Mouse (Mus musculus): ENCODE measurements around the gene Srsf12. TPM values are rescaled to one million over a fixed set of nuclear protein-coding genes. Genes with fewer than 3 reads are reported as not detected.

Gene Srsf12
- polyA plus RNA-seq, 1 experiment from 2014 or later, result 33.9 TPM

DNA sequence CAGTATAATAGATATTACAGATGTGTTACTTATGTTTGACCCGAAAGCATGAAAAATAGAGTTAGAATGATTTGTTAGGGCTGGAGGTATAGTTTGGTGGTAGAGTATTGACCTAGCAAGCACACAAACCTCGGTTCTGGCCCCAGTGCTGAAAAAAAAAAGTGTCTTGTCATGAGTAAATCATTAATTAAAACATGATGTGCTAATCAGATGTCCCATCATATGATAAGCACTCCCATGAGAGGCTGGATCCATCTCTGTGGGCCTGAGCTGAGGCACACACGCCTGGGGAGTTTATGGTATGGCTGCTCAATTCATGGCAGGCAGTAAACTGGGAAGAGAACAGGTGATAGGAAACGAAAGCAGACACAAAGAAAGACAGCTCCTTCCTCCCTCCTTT, 20.8 kb downstream of the Srsf12 start:
- no peaks in the 10 kb centered on the region for H3K4me1 ChIP-seq (replicated peaks)
- no peak overlapping the region for H3K27ac ChIP-seq
- H3K4me2 ChIP-seq (replicated peaks), result no peak overlapping the region
- H3K9ac ChIP-seq (replicated peaks), result no peak overlapping the region
- WGBS, result 81% methylated on average over 4 of the region's 4 CpGs
- no peak for ATAC-seq
- H3K4me3 ChIP-seq (replicated peaks), result no peak overlapping the region
- no peaks in the 10 kb centered on the region for H3K9me3 ChIP-seq
- H3K27me3 ChIP-seq, result no peaks in the 10 kb centered on the region
- H3K36me3 ChIP-seq, result peaks cover 9% of the 10 kb centered on the region

DNA sequence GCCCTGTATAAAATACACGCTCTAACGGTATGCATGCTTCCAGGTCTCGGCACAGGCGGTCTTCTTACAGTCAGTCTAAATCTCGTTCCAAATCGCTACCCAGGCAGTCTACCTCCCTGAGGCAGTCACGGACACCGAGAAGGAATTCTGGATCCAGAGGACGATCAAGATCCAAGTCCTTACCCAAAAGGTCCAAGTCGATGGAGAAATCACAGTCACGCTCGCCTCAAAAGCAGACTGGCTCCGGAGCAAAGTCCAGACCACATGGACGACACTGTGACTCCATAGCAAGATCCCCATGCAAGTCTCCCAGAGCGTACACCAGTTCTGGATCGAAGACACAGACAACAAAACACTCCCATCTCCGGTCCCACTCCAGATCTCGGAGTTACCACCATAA, 22.1 kb downstream of the Srsf12 start:
- no peak for ATAC-seq
- no peak overlapping the region for H3K4me3 ChIP-seq (replicated peaks)
- no peaks in the 10 kb centered on the region for H3K27me3 ChIP-seq
- no peaks in the 10 kb centered on the region for H3K9me3 ChIP-seq
- peaks cover 9% of the 10 kb centered on the region for H3K36me3 ChIP-seq
- H3K4me1 ChIP-seq (replicated peaks), result no peaks in the 10 kb centered on the region
- H3K9ac ChIP-seq (replicated peaks), result no peak overlapping the region
- no peak overlapping the region for H3K4me2 ChIP-seq (replicated peaks)
- WGBS, result 93% methylated on average over 18 of the region's 18 CpGs
- no peak overlapping the region for H3K27ac ChIP-seq

DNA sequence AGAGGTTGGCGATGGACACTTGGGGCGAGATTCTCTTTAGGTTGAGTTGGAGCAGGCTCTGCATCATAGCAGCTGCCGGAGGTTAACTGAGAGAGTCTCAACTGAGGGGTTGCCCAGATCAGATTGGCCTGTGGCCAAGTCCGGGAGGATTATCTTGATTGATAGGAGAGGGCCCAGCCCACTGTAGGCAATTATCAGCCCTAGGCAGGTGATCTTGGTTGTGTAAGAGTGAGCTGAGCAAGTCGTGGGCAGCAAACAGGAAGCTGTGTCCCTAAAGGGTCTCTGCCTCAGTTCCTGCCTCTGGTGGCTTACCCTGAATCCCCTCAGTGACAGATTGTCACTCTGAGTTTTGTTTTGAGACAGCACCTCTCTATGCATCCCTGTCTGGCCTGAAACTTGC, 33.7 kb downstream of the Srsf12 start:
- no peaks in the 10 kb centered on the region for H3K27me3 ChIP-seq
- H3K36me3 ChIP-seq, result peaks cover 41% of the 10 kb centered on the region
- no peak overlapping the region for H3K9ac ChIP-seq (replicated peaks)
- peaks cover 37% of the 10 kb centered on the region for H3K4me1 ChIP-seq (replicated peaks)
- H3K9me3 ChIP-seq, result no peaks in the 10 kb centered on the region
- H3K27ac ChIP-seq, result peak overlapping the region; percentile 42; the same call in 1 of the 2 replicates
- no peak overlapping the region for H3K4me2 ChIP-seq (replicated peaks)
- no peak overlapping the region for H3K4me3 ChIP-seq (replicated peaks)
- 50% methylated on average over 5 of the region's 5 CpGs for WGBS
- ATAC-seq, result 0 out of 2 replicates have a peak, but pooled peaks have one; percentile 13

DNA sequence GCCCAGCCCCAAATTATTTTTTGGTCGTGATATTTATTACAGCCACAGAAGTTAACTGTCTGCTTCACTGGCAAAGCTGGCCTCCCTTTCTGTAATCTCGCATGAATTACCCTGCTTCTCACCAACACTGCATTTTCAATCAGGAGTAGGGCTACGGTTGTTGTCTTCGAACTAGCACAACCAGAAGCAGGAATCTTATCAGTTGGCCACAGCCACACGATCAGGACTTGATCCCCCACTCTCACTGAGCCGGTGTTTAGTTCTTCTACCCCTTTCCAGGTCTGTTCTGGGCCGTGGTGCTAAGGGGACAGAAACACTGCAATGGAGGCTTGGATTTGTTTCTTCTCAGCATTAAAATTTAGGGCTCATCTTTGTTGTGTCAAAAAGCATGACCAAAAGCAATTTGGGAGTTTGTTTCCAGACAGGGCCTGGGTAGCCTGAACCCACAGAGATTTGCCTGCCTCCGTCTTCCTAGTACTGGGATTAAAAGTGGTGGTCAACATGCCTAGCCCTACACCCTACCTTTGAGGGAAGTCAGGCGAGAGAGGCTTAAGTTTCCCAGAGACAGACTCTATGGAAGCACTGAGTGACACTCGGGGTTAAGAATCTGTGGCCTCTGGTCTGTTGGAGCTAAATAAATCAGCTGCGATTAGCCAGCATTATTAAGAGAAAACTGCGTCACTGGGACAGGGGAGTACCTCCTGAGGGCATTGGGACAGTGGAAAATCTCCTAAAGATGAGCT, 34.4 kb downstream of the Srsf12 start:
- WGBS, result 72% methylated on average over 12 of the region's 12 CpGs
- Histone ChIP-seq H3K36me3 (peaks cover 41% of the 10 kb centered on the region), H3K27me3 (no peaks in the 10 kb centered on the region), H3K9ac (replicated peaks) (no peak overlapping the region), H3K4me1 (replicated peaks) (peaks cover 37% of the 10 kb centered on the region), H3K9me3 (no peaks in the 10 kb centered on the region), H3K27ac (no peak overlapping the region), H3K4me2 (replicated peaks) (no peak overlapping the region), H3K4me3 (replicated peaks) (no peak overlapping the region)
- no peak for ATAC-seq

DNA sequence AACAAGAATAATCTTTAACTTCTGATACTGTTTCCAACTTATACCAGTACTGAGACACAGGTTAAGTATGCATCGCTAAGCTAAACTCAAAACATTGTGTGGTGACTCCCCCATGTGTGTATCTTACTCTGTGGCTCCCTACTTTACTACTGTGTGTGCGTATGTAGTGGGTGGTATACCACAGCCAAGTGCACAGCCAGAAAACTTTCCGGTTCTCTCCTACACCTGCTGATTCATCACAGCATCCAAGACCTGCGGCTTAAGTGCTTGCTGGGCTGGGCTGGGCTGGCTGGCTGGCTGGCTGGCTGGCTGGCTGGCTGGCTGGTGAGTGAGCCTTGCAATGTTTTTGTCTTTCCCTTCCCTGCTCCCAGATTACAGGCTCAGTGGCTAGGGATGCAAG, 35.1 kb downstream of the Srsf12 start:
- no peak for ATAC-seq
- Histone ChIP-seq H3K27ac (no peak overlapping the region), H3K9me3 (no peaks in the 10 kb centered on the region), H3K4me1 (replicated peaks) (peaks cover 37% of the 10 kb centered on the region), H3K36me3 (peaks cover 41% of the 10 kb centered on the region), H3K4me3 (replicated peaks) (no peak overlapping the region), H3K4me2 (replicated peaks) (no peak overlapping the region), H3K27me3 (no peaks in the 10 kb centered on the region), H3K9ac (replicated peaks) (no peak overlapping the region)
- WGBS, result 91% methylated on average over 4 of the region's 4 CpGs

DNA sequence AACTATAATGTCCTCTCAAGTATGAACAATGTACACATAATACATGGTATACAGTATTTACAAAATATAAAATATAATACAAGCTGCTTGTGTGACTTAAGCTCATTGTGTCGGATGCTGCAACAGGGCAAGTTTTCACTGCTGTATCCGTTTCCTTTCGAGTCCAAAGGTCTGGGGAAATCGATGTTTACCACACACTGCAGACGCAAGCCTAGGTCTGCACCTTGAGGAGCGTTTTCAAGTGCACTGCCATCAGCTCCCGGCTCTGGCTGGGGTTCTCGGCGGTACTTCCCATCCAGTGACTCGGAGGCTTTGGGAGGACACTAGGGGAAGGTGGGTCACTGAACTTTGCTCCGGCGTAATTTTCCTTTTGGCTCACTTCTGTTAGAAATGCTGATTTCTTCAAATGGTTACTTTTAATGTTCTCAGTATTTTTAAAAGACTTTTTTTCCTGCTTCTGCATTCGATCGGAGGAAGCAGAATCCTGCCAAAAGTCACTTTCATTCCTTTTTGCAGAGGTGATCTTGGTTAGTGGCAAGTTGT, 37.1 kb downstream of the Srsf12 start:
- H3K36me3 ChIP-seq, result peaks cover 41% of the 10 kb centered on the region
- H3K27ac ChIP-seq, result no peak overlapping the region
- ATAC-seq, result no peak
- 93% methylated on average over 14 of the region's 14 CpGs for WGBS
- H3K9me3 ChIP-seq, result no peaks in the 10 kb centered on the region
- H3K27me3 ChIP-seq, result no peaks in the 10 kb centered on the region
- no peak overlapping the region for H3K9ac ChIP-seq (replicated peaks)
- H3K4me2 ChIP-seq (replicated peaks), result peak overlapping the region; percentile 32
- peak overlapping the region; percentile 96; the same call in 1 of the 2 replicates for H3K4me3 ChIP-seq (replicated peaks)
- H3K4me1 ChIP-seq (replicated peaks), result peaks cover 37% of the 10 kb centered on the region

DNA sequence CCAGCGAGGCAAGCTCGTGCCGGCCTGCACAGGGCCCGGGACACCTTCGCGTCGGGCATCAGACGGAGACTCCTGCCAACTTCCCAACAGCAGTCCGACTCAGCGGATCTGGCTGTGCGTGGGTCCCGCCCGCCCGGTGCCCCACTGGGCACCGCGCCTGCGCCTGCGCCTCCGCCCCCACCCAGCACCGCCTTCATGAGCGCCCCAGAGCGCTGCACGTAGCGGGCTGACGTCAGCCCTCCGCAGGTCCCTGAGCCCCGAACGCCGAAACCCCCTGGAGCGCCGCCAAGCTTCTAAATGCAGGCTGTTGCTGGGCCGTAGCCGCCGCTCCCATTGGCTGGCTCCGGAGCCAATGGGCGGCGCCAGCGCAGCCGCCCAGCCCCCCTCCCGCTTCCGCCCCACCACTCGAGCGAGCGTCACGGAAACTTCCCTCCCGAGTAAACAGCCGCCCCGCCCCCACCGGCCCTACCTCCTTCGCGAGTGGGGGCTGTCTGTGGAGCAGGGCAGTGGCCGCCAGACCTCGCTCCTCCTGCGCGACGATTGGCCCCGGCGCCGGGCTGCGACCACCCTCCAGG, 38.8 kb downstream of the Srsf12 start:
- H3K9me3 ChIP-seq, result no peaks in the 10 kb centered on the region
- peak; percentile 89 for ATAC-seq
- peak overlapping the region; percentile 76 for H3K4me2 ChIP-seq (replicated peaks)
- H3K27me3 ChIP-seq, result no peaks in the 10 kb centered on the region
- peak overlapping the region; percentile 100 for H3K27ac ChIP-seq
- peaks cover 34% of the 10 kb centered on the region for H3K4me1 ChIP-seq (replicated peaks)
- under 1% methylated on average over 60 of the region's 60 CpGs for WGBS
- peaks cover 35% of the 10 kb centered on the region for H3K36me3 ChIP-seq
- peak overlapping the region; percentile 98 for H3K9ac ChIP-seq (replicated peaks)
- H3K4me3 ChIP-seq (replicated peaks), result peak overlapping the region; percentile 96

DNA sequence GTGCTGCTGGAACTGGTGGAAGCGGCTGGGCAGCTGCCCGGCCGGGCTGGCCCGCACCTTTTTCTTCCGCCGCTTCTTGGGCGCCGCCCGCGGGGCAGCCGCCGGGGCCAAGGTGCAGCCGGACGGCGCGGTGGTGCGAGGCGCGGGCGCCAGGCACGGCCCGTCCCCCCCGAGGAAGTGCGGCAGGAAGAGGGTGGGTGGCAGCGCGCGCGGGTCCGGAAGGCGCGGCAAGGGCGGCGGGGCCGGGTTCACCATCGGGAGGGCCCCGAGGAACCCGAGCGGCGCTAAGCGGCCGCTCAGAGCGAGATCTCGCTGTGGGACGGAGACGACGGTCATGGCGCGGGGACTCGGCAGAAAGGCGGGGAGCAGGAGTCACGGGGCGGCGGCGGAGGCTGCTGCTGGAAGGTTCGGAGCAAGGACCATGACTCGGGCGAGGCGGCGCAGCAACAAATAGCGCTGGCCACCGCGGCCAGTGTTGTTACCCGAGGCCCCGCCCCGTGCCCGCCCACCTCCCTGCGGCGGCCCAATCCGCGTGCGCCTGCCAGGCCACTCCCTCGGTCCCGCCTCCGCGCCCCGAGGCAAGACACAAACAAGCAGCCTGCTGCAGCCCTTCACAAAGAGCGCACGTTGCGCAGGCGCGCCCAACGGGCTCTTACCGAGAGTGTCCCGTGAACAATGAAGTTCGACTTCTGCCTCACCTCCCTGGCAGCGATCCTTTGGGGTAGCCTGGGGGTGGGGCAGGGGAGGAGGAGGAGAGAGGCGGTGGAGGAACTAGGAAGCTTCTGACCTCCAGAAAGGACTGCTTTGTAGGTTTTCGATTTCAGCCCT, 39.5 kb downstream of the Srsf12 start:
- peak overlapping the region; percentile 76 for H3K4me2 ChIP-seq (replicated peaks)
- H3K27me3 ChIP-seq, result no peaks in the 10 kb centered on the region
- peak overlapping the region; percentile 98 for H3K9ac ChIP-seq (replicated peaks)
- under 1% methylated on average over 82 of the region's 88 CpGs for whole genome bisulfite sequencing
- peak overlapping the region; percentile 100 for H3K27ac ChIP-seq
- peaks cover 28% of the 10 kb centered on the region for H3K4me1 ChIP-seq (replicated peaks)
- H3K36me3 ChIP-seq, result peaks cover 28% of the 10 kb centered on the region
- H3K9me3 ChIP-seq, result no peaks in the 10 kb centered on the region
- H3K4me3 ChIP-seq (replicated peaks), result peak overlapping the region; percentile 96
- peak; percentile 94 for ATAC-seq

DNA sequence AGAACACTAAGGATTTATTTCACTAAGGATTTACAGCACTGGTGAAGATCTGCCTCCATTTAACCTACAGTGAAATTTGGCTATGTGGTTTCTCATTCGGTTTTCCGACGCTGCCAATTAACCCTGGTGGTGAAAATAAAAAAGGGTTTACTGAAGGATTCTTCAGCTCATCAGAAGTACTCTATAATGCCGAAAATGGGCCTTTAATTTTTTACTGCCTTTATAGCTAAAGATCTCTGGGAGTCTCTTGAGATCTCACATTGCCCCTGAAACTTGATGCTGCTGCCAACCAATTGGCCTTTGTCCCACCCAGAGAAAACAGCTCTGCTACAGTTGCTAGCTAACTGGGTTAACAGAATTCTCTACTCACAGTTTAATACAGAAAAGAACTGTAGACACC, 40.1 kb downstream of the Srsf12 start:
- no peak for ATAC-seq

DNA sequence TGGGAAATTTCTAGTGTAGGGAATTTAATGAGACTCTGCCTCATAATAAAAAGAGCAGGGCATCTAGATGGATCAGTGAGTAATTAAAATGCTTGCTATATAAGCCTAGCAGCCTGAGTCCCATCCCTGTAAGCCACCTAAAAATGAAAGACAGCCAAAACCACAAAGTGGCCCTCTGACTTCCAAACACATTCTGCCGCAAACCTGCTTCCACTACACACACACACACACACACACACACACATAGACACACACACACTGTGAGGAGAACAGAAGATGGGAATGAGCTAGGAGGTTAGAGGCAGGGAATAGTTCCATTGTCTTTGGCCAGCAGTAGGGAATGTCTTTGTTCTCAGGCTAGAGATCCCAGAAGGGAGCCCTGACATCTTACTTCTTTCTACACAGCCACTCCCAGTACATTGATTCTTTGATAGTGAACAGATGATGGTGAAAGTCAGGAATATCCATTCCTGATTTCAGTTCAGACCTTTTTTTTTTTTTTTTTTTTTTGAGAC, 41.0 kb downstream of the Srsf12 start:
- Histone ChIP-seq H3K4me1 (replicated peaks) (peaks cover 20% of the 10 kb centered on the region), H3K9me3 (no peaks in the 10 kb centered on the region), H3K27ac (peak overlapping the region; percentile 44; the same call in 1 of the 2 replicates), H3K9ac (replicated peaks) (no peak overlapping the region), H3K27me3 (no peaks in the 10 kb centered on the region), H3K4me3 (replicated peaks) (no peak overlapping the region), H3K4me2 (replicated peaks) (no peak overlapping the region), H3K36me3 (peaks cover 13% of the 10 kb centered on the region)
- WGBS, result 50% methylated on average over 1 of the region's 1 CpGs
- ATAC-seq, result no peak

More for the DNA sequence above, 40.1 kb downstream of the Srsf12 start:
- no peaks in the 10 kb centered on the region for H3K27me3 ChIP-seq
- no peaks in the 10 kb centered on the region for H3K9me3 ChIP-seq
- WGBS, result 4% methylated on average over 4 of the region's 4 CpGs
- peak overlapping the region; percentile 96 for H3K4me3 ChIP-seq (replicated peaks)
- peak overlapping the region; percentile 100 for H3K27ac ChIP-seq
- H3K36me3 ChIP-seq, result peaks cover 22% of the 10 kb centered on the region
- peak overlapping the region; percentile 76 for H3K4me2 ChIP-seq (replicated peaks)
- H3K9ac ChIP-seq (replicated peaks), result peak overlapping the region; percentile 98
- H3K4me1 ChIP-seq (replicated peaks), result peaks cover 25% of the 10 kb centered on the region

DNA sequence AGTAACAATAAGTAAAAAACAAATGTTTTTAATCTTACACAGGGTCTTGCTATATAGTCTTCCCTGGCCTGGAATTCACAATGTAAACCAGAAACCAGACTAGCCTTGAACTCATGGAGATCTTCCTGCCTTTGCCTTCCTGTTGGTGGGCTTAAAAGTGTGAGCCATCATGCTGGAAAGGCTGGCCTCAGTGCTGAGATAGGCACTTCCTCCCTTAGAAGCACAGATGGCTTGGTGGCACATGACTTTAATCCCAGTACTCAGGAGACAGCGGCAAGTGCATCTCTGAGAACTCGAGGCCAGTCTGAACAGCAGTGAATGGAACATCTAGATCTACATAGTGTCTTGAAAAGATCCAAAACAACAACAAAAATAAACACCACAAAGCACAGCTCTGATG, 42.1 kb downstream of the Srsf12 start:
- H3K4me3 ChIP-seq (replicated peaks), result no peak overlapping the region
- no peak overlapping the region for H3K9ac ChIP-seq (replicated peaks)
- H3K27ac ChIP-seq, result no peak overlapping the region
- peaks cover 11% of the 10 kb centered on the region for H3K4me1 ChIP-seq (replicated peaks)
- ATAC-seq, result no peak
- H3K4me2 ChIP-seq (replicated peaks), result no peak overlapping the region
- peaks cover 3% of the 10 kb centered on the region for H3K36me3 ChIP-seq
- H3K9me3 ChIP-seq, result no peaks in the 10 kb centered on the region
- no peaks in the 10 kb centered on the region for H3K27me3 ChIP-seq
- 93% methylated on average over 2 of the region's 2 CpGs for WGBS
